In the genomic region with DNA sequence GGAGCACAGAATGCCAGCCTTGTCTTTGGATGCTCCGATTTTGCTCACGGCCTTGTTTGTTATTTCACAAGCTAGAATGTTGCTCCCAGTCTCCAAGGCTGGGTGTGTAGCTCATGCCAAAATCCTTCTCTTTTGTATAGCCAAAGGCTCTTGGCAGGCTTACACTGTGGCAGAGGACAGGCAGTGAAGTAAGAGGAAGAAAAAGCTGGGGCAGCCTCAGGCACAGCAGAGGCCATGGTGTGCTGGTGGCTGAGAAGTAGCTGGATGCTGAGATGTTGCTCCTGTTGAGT, we compare ENCODE assay signal across 7 mouse cellular contexts.
DNase-seq lines count a peak whose midpoint lies in the region; ATAC-seq lines count a peak whose summit lies in the region.

No protein-coding gene starts in this region.

- 58% methylated on average over 2 of the region's 2 CpGs for WGBS in heart, embryonic 13.5 days

- no peaks in the 10 kb centered on the region for H3K36me3 ChIP-seq in heart, embryonic 13.5 days

- peak overlapping the region; percentile 47; the same call in 1 of the 2 replicates for H3K9ac ChIP-seq in heart, embryonic 13.5 days

- intact Hi-C loops in left cerebral cortex, postnatal 4 days (cut with DNase I) = loop anchor here (10.0 kb wide), 1 partner anchor 68 kb away; no protein-coding TSS in a partner anchor
- intact Hi-C loops in left cerebral cortex, postnatal 36 days (cut with DNase I) = no loop called here

- peak overlapping the region; percentile 87 for H3K27ac ChIP-seq in heart, embryonic 13.5 days (replicated peaks)

- no peaks in the 10 kb centered on the region for H3K27me3 ChIP-seq in heart, embryonic 13.5 days (replicated peaks)

- H3K4me2 ChIP-seq in heart, embryonic 13.5 days = peak overlapping the region; percentile 24

- no peaks in the 10 kb centered on the region for H3K9me3 ChIP-seq in heart, embryonic 13.5 days

- peaks cover 98% of the 10 kb centered on the region for H3K4me1 ChIP-seq in heart, embryonic 13.5 days

- no peak for ATAC-seq in heart, embryonic 13.5 days (ENCODE audit: extremely low read depth, insufficient number of reproducible peaks, low FRiP score, low TSS enrichment)

- DNase-seq in left cerebral cortex, postnatal 4 days = peak; percentile 41
- DNase-seq in left cerebral cortex, postnatal 36 days (ENCODE audit: low spot score in 2 of 2) = no peak
- peak; percentile 82 for DNase-seq in cerebellum, adult 9-10 months
- DNase-seq in lung, postnatal 10 days = peak; percentile 52
- DNase-seq in frontal cortex, postnatal 36 days (ENCODE audit: low spot score in 2 of 2) = no peak
- DNase-seq in retina, embryonic 14.5 days (ENCODE audit: low spot score) = no peak

- no peak overlapping the region for H3K4me3 ChIP-seq in heart, embryonic 13.5 days

Comparison
In these comparisons a context has a peak if more than half of its experiments do, and no peak if none do; other contexts are left out.
1. DNase-seq: peak in left cerebral cortex, postnatal 4 days (single experiment), cerebellum, adult 9-10 months (single experiment) and lung, postnatal 10 days (single experiment); none in left cerebral cortex, postnatal 36 days (0 of 2), frontal cortex, postnatal 36 days (0 of 2) and retina, embryonic 14.5 days (single experiment).